Mouse (Mus musculus) yolk sac, embryonic 10.5 days (tissue): ENCODE results near the gene Slc16a4.

Experiments
- DNase-seq: peaks from one replicate; pipeline ENCODE4 v3.0.0-alpha.2; 2017; ENCODE audit warnings: low spot score

Slc16a4 gene

DNA sequence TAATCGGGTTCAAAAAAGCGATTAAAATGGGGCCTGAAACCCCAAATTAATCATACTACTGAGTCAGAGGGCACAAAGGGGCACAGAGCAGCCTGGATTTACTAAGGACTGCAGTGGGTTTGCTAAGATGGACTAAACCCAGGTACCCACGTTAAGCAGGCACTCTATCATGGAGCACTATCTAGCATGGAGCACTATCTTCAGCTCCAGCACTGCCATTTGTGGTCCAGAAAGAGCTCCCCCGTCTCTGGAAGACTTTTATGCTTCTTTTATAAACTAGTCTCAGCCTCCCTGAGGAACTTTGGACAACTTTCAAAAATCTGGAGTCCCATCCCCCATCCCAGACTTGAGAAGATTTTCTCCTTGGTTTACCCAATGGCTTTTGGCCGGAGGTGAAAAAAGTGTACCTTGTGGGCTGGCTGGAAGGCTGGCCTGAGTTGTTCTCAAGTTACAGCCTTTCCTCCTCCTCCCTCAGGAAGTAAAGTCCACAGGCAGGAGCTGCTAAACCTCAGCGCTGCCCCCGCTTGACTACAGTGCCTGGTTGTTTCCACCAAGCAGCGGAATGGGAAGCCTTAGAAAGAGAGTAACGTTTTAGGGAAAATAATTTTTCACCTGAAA lies at the start of gene Slc16a4:
Gene Slc16a4 (plus strand): TSS at position 467 of the 618 bp plus-strand sequence.
- DNase-seq = peak; percentile 80

- DNase-seq = no peak
Observed at GRCm38 (mm10) chr3:107241389-107242094, 49.5 kb upstream of the Slc16a4 start.

GRCm38 (mm10) chr3:107246876-107247275 lies 44.2 kb upstream of the Slc16a4 start:
- DNase-seq = no peak

- DNase-seq = no peak
Observed at GRCm38 (mm10) chr3:107249042-107249441, 42.0 kb upstream of the Slc16a4 start.

GRCm38 (mm10) chr3:107250320-107250719 lies 40.7 kb upstream of the Slc16a4 start:
- DNase-seq = no peak

GRCm38 (mm10) chr3:107252035-107252434 lies 39.0 kb upstream of the Slc16a4 start:
- no peak for DNase-seq

GRCm38 (mm10) chr3:107253925-107254324 lies 37.1 kb upstream of the Slc16a4 start:
- no peak for DNase-seq

GRCm38 (mm10) chr3:107255992-107256391 lies 35.0 kb upstream of the Slc16a4 start:
- DNase-seq = no peak

DNA sequence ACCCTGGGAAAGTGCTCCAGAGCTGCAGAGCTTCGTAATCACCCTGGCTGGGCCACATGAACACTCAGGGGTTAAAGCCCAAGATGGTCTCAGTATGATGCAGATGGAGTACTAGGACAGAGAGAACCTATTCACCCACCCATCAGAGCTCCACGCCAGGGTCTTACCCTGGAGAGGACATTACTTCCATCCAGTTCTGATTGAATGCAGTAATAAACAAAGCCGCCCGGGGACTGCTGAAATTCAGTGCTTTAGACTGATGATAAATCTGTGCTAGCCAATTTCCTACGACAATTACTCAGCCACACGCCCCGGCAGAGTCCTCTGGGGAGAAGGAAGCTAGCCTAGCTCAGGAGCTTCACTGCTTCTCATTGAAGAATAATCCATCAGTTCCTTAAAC lies 34.3 kb upstream of the Slc16a4 start:
- no peak for DNase-seq

DNA sequence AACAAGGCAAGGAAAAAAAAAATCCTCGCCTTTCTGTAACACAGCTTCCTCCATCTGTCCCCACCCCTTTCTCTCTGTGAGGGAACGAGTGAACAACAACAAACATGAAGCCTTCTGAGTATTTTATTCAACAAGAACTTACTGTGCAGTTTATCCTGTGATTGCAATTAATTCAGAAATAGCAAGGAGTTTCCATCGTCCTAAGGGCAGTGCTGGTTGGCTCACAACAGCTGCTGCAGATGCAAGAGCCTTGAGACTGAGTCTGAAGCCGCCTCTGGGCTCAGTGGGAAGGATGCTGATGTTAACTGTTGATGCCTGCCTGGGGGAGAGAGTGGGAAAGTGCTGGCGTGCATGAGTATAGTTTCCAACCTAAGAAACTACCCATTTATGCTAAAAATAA lies 33.1 kb upstream of the Slc16a4 start:
- DNase-seq = no peak

GRCm38 (mm10) chr3:107260956-107261850 lies 29.8 kb upstream of the Slc16a4 start:
- no peak for DNase-seq

GRCm38 (mm10) chr3:107261851-107262165 lies 29.2 kb upstream of the Slc16a4 start:
- DNase-seq = no peak

GRCm38 (mm10) chr3:107266814-107267345 lies 24.1 kb upstream of the Slc16a4 start:
- DNase-seq = no peak

DNA sequence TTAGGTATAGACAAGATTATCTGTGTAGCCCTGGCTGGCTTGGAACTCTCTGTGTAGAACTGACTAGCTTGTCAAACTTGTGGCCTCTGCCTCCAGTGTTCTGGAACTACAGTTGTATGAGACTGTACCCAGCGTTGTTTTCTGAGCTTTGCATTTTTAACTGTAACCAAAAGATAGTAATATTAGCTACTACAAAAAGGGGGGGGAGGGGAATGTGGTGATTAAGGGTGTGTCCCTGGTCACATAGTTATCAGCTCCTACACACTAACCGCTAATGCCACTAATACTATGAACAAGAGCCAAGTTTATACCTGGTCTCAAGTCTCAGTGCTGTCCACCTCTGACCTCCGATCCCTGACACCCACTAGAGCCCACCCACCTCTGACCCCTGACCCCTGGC lies 18.6 kb upstream of the Slc16a4 start:
- DNase-seq = no peak

DNA sequence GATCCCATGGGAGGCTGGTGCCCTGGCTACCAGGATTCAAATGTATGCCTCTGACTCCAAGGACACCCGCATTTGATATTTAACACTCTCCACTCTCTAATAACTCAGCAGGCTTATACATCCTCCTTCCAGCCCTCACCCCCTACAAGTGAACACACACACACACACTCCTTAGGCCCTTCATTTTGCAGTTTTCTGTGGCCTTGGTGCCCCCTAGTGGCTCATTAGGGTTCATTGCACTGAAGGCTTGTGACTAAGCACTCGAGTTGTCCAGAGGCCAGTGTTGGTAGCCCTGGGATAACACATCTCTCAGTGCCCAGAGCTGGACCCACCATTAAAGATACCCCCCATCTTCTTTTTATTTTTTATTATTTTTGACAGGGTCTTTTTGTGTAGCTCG lies 17.2 kb upstream of the Slc16a4 start:
- peak; percentile 30 for DNase-seq

- no peak for DNase-seq
Observed at GRCm38 (mm10) chr3:107275351-107275750, 15.7 kb upstream of the Slc16a4 start.

- no peak for DNase-seq
Observed at GRCm38 (mm10) chr3:107275996-107276395, 15.0 kb upstream of the Slc16a4 start.

DNA sequence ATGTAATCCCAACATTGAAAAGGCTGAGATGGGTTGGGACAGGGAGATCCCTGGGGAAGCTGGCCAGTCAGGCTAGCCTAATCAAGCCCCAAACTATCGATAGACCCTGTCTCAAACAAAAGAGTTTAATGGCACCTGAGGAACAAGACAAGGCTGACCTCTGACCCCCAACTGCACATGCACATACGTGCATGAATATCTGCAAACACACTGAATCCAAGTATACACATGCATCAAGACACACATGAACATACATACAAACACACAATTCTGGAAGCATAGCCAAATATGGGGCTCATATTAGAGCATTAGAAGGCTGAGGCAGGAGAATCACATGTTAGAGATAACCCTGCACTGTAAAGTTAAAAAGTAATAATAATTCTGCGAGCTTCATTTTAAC lies 14.4 kb upstream of the Slc16a4 start:
- DNase-seq = no peak

DNA sequence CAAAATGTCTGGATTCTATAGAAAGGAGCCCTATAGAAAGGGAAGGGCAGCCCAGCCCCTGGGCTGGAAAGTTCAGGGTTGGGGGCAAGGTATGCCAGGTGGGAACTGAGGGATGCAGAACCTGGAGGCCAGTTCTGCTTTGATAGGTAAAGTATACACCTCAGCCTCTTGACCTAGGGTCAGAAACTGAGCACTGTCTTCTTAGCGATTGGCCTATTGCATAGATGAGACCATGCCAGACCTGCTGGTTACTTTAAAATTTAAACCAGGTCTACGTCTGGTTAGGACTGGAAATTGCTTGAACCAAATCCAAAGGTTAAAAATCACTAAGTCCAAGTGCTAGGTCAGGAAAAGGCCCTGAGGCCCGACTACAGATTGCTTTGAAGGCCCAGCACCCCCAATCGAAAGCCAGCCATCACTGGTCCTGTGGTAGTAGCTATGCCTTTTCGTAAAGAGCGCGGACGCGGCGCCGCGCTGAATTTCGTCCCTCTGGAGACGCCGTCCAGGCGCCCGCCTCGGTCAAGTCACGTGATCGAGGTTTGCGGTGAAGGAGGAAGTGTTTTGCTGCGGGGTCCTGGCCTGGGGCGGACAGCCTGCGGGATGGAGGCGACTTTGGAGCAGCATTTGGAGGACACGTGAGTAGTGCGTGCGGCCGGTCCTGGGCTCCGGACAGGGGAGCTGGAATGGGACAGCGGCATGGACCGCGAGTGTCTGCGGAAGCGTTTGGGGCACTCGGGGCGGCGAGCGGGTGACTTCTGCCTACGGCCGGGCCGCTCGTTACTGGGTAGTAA lies 12.4 kb upstream of the Slc16a4 start, which contains the start of gene Lamtor5:
Gene Lamtor5 (plus strand): TSS at position 380 of the 791 bp plus-strand sequence.
- peak; percentile 88 for DNase-seq

DNA sequence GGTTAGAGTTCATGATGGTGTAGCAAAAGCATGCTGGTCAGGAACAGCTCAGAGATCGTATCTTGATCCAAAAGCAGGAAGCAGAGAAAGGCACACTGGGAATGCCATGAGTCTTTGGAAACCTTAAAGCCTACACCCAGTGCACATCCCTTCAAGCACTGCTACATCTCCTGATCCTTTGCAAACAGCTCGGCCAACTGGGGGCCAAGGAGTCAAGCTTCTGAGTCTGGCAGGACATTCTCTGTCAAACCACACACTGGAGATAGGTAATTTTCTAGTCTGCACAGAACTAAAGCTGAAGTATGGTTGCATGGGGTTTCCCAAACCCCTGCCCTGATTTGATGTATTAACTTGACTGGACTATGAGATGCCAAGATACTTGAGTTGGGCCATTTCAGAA lies 4.9 kb upstream of the Slc16a4 start:
- no peak for DNase-seq

GRCm38 (mm10) chr3:107287346-107287745 lies 3.7 kb upstream of the Slc16a4 start:
- no peak for DNase-seq
